Mouse (Mus musculus): ENCODE measurements around the gene Axdnd1.
A peak's percentile ranks its signal among the peaks of the same experiment; 100 is the strongest.

Gene Axdnd1

DNA sequence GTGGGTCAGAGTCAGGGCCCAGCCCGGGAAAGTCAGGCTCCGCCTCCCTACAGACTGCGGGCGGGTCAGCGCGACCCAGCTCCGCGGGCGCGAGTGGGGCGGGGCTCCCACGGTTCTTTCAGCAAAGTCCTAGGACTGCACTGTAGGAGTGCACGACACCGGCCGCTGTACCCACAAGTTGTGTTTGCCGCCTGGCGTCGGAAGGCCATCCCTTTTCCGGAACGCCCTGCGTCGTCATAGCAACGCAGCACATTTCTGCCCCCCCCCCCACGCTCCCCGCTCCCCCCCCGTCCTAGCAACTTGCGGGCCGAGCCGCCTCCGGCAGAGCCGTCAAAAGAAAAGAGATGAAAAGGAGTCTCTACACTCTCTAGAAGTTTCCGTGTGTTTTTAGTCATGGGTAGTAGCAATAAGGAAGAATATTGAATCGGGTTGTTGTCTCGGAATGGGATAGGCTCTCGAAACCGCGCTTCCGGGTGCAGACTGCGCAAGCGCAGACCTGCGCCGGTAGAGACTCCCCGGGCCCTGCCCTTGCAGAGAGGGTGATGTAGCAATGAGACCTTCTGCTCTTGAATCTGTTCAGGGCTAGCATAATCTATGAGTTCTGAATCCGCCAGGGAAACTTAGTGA, at the start of gene Axdnd1:
Axdnd1 (minus strand) TSS at position 489 of the 627 bp plus-strand sequence.
- peak; percentile 80 to 87 for DNase-seq

DNA sequence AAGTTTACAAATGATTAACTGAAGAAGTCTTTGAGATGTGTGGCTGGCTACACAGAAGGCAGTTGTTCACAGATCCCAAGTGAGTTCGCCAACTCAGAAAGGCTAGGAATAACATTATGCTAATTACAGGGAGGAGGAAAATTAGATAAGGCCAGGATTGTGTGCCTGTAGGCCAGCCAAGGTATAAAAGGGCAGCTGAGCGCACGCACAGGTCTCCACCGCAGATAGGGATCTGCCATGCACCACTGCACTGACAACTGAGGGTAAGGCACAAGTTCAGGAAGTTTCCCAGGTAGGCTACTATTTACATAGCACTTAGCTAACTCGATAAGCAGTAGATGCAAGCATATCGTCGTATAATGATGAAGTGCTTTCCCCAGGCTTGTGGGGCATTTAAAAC, 49.6 kb upstream of the Axdnd1 start:
- no peak for DNase-seq

DNA sequence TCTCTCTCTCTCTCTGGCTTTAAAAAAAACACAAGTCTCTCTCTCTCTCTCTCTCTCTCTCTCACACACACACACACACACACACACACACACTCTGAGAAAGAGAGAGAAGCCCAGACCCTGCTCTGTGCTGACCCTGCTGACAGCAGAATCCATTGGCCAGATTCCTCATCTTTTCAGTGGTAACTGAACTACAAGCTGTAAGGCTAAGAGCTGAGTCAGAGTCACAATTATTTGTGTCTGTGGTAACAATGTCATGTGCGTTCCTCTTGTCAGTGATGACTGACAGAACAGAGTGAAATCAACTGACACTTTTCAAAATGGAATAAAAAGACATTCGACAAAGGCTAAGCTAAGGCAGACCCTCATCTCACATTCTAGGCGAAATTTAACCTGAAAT, 47.6 kb upstream of the Axdnd1 start:
- DNase-seq = no peak

DNA sequence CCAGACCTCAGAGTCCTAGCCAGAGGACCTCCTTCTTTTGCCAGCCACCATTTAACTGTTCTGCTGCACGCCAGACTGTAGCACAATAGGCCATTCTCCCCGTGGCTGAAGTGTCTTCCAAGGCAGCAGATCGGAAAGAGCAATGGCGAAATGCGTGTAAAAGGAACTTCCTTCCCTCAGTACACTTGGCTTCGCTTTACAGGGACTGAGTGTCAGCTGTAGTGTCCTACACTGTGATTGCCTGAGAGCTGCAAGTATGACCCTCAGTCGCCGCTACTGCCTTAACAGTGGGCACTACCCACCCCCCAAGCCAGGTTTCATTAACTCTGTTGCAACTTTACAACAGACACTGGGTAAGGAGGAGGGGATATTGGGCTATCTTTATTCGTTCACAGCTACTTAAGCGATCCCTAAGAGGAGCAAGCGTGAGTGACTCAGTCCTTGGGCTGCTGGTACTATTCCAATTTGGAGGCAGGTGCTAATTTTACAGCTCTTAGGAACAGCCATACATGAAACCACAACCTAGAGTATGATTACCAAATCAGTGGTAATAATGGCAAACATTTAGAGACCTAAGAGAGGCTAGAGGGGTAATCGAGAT, 46.8 kb upstream of the Axdnd1 start:
- DNase-seq = no peak

DNA sequence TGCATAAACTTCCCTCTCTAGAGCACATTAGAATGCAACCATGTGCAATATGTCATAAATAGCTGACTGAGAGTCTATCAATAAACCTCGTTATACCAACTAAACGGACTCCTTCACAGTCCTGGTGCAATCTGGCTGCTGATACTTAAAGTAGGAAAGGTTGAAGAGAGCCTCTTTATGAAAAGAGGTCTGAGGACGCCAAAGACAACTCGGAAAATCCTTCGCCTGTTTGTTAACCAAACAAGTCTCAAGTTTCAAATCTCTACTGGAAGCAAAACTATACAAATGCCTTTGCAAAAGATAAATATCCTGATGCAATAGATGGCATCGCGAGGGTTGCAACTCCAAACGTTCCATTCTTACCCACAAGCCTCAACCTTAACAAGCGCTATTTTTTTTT, 44.0 kb upstream of the Axdnd1 start:
- no peak for DNase-seq

DNA sequence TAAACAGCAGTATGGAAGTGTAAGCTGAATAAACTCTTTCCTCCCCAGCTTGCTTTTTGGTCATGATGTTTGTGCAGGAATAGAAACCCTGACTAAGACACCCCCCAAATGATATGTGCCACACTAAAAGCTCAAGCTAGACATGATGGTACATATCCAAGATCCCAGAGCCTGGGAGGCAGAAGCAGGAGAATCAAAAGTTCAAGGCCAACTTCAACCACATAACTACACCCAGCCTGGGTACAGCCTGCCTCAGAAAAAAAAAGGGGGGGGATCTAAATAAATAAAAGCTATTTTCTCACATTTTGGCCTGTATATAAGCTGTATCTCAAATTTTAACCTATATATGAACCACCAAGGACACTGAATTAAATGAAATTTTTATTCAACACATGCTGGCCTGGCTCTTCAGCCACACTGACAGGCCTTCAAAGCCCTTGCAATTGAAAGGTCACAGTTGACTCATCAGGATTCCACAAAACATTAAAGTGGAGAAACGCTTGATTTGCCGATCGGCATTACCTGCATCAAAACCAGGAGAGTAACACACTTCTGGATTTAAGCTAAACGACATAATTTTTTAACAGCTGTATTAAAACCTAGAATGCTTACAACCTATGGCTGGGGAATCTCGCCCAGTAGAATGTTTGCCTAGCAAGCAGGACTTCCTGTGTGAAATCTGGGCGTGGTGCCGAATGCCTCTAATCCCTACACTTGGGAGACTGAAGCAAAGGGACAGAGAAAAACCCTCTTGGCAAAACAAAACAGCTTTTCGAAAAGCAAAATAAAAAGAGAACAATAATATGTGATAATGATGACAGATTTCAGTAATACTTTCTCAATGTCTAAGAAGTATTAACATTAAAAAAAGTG, 43.3 kb upstream of the Axdnd1 start:
- no peak for DNase-seq

DNA sequence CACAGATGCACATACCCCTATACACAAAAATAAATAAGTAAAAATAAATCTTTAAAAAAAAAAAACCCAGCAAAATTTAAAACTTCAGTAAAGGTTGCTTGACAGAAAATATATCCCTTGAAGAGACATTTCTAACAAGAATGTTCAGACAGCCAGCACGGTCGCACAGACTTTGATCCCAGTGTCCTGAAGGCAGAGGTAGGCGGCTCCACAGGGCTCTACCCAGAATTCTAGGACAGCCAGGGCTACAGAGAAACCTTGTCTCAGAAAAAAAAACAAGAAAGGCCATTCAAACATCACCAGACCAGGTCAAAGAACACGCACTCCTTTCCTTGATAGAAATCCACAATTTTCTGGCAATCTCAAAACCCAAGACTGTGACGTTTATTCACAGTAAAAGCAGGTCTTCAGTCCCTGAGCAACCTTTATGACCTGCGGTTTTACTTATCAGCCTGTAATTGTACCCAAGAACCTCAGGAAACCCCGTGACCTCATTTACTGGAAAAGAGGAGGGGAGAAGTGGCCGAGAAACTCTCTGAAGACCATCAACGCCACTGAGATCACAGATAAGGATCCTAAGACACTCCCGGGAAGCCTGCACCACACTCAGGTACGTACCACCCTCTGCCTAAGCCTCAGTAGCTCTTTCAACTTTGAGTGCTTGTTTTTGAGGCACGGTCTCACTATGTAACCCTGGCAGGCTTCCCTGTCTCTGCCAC, 41.5 kb upstream of the Axdnd1 start:
- DNase-seq = no peak

DNA sequence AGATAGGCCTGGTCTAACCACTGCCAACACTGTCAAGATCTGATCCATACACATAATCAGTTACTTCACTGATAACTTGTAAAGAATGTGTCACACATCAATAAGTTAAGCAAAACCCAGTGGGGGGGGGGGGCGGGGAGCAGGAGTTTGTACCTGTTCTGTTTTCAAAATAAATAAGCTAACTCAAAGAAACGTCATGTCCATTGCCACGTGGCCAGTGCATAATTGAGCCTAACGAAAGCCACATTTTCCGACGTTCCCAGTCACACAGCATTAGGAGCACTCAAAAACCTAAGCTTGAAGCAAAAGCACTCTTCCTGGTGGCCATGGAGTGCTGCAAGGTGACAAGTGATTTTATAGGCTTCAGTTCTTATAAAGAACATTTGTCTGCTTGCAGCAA, 40.1 kb upstream of the Axdnd1 start:
- DNase-seq = no peak

DNA sequence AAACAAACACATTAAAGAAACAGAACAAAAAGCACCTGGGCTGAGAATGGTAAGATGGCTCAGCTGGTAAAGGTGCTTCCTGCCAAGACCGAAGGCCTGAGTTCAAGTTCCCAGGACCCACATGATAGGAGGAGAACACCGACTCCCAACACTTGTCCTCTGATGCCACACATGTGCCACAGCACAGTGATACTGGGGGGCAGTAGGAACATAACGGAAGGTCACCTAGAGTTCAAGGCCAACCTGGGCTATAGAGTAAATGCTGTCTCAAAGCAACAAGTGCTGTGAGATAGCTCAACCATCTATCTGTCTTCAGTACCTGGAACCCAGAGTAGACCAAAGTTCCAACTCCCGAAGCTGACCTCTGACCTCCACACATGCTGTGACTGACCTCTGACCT, 39.3 kb upstream of the Axdnd1 start:
- DNase-seq = no peak

DNA sequence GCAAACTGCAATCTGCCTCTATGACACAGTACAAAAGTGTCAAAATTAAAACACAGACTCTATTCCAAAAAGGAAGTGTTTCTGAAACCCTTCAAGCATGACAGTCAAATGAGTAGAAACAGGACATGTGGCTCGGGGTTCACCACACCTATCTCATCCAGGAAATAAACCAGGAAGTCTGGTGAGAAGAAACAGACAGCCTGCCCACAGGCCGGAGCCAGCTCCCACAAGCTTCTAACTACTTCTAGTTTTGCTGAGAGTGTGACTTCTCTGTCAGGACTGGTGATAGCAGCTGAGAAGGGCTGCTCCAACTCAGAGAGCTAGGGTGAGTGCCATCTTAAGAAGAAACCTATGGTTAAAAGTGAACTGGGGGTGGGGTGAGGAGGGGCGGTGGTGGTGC, 38.7 kb upstream of the Axdnd1 start:
- DNase-seq = no peak

DNA sequence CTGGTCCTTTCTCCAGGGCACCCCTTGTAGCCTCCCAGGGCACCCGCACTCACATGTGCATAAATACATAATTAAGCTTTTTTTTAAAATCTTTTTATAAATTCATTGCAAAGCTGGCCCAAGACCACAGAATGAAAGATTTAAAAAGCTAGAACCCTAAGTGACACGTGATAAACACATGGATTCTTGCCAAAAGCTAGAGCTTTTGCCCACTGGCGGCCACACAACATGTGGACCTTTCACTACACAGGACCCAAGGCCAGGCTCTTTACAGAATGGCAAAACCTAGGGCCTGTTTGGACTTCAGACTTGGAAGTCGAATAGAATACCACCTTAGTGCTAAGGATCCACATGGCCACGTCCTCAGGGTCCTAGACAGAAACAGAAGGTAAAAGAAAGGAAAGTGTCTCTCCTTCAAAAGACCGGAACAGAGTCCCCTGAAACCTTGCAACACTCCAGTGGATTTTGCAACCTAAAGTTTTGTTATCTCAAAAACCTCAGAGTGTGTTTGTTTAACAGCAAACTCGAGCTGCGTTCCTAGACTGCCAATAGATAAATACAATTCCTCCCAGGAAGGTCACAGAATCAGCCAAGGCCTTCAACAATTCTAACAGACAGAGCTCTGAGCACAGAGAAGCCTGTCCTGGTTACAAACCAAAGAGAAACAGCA, 37.6 kb upstream of the Axdnd1 start:
- no peak for DNase-seq

DNA sequence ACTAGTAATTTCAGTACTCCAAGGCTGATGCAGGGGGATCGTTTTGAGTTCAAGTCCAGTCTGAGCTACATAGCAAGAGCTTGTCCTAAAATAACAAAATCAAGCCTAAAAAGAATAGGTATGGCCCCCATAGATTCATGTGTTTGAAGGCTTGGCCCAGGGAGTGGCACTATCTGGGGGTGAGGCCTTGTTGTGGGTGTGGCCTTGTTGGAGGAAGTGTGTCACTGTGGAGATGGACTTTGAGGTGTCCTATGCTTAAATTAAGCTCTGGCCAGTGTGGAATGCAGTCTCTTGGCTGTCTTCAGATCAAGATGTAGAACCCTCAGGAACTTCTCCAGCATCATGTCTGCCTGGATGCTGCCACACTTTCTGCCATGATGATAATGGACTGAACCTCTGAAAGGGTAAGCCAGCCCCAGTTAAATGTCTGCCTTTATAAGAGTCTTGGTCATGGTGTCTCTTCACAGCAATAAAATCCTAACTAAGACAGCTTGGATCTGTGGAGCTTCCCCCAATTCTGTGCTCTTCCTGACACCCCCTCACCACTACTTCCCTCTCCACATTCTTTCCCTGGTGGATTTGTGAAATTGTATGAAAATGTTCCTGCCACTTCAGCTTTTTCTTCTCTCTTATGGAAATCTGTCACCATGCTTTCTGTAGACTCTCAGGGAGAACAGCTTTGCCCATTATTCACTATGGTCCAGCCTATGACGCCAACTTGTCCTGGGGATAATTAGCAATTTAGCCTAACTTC, 34.2 kb upstream of the Axdnd1 start:
- DNase-seq = no peak

DNA sequence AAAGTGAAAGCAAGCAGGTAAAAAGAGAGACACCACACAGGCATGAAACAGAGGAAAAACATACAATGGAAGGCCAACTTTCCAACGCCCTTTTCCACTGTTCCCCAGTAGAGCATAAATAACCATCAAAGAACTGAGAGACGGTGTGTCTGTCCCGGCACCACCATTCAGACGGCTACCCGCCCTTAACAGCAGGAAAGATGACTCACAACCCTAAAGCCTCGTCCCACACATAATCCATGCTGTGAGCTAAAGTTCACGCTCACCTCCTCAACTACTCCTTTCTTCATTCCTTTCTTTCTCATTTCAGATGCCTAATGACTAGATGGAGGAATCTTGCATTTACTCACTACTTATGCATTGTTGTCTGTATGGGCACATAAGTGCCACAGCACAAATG, 33.4 kb upstream of the Axdnd1 start:
- no peak for DNase-seq

DNA sequence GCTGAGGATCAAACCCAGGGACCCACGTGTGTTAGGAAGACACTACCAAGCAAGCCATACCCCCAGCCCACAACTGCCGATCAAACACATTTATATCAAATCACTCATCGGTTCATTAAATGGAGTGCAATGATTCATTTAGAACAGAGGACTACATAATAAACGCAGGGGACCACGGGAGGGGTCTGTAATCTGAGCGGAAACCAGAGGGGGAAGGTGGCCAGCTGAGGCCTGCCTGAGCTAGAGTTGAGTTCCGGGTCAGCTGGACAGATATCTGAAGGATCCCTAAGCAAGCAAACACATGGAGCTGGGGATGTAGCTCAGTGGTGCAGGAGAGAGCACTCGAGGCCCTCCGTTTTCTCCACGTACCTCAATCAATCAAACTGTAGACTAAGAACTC, 32.9 kb upstream of the Axdnd1 start:
- DNase-seq = no peak

DNA sequence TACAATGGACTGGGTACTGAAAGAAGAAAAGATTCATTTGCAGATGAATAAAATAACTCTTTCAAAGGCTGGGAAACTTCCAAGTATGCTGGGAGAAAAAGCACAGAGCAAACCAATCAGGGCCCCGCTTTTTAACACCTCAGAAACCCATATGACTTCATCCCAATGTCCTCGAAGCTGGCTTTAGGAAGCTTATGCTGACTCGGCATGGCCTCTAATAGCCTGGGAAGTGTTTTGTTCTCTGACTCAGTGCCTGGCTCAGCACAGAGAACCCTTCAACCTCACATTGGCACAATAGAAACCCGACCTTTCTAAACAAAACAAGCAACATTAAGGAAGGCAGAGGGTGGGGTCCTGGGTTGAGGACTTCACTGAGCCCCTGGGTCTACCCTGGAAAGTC, 29.5 kb upstream of the Axdnd1 start:
- no peak for DNase-seq

DNA sequence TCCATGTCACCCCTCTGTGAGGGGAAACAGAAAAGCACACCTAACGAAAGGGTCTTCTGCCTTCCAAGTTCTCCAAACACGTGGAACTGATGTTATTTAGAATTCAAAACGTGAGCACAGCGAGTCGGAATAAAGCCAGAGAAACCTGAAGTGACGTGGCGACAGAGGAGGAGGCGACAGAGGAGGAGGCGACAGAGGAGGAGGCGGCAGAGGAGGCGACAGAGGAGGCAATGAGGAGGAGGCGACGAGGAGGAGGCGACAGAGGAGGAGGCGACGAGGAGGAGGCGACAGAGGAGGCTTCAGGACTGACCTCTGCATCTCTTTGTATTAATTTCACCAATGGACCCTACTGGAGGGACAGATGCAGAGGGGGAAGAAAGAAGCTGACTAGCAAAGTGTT, 28.7 kb upstream of the Axdnd1 start:
- no peak for DNase-seq

DNA sequence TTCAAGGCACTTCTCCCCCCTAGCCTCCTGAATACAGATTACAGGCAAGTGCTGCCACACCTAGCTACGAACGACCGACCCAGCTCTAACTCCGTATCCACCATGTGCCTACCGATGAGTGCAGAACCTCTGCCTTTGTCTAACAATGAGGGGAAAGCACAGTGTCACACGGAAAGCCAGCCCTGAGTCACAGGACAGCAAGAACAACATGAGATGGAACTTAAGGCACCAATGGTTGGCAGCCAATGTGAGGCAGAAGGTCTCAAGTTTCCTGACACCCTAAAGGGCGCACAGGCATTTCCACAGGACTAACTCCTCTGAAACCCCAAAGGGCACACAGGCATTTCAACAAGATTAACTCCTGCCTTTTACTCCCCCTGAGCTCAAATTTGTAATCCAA, 28.1 kb upstream of the Axdnd1 start:
- no peak for DNase-seq

DNA sequence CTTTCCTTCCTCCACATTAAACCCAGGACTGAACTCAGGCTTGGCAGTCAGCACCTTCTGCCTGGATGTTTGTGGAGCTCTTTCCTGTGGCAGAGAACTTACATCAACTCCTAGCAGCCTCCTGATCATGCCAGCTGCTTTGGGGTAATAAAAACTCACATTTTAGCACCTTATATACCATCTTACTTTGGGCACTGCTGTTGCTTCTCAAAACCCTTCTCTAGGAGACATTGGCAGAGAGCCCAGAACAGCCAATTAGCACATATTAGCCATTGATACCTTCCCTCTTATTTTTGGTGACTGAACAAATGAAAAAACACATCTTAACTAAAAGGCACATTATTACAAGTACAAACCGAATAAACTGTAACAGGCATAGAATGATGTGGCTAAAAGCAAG, 24.1 kb upstream of the Axdnd1 start:
- no peak for DNase-seq

DNA sequence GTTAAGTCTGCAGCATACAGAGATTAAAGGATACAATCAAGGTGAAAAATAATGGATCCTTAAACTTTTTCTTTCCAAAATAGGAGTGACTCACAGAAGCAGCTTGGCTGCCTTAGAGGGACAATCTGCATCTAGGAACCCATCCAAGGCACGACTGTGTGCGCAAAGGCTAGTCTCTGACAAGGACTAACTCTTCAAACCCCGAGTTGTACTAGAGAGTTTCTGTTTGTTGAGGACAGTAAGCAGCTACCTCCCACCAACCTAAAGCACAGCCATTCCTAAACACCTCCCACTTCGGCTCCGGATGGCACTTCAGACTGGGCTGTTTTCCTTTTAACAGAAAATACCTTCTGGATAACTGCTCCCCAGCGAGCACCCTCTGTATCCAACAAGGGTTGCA, 21.8 kb upstream of the Axdnd1 start:
- DNase-seq = no peak

DNA sequence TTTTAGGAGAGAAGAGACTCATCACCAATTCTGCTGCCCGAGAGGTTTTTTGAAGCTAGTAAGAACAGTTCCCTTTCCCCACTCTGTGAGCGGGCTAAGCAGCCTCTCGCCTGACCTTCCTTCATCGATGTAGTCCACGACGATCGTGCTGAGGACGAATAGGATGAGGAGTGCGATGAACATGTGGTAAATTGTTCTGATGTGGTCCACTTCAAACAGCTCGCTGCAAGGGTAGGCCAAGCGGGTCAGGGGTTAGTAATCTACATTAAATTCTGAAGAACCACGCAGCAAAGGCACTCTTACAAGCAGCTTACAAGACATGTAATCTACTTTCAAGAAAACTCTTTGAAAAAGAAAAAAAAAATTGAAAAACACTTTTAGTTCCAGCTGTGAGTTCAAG, 21.3 kb upstream of the Axdnd1 start:
- no peak for DNase-seq

DNA sequence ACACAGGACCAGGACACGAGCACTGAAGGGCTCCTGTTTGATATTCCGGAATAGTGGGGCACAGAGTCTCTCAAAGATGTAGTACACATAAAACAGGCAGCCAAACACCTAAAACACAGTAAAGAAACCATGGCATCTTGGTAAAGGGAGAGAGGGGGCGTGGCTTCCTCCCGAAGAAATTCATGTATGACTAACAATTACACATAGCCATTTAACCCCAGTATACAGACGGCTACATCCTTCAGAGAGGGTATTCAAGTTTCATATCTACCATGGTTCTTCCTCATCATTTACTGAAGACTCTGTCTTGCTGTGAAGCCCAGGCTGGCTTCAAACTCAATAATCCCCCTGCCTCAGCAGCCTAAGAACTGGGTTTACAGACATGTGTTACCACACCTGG, 16.8 kb upstream of the Axdnd1 start:
- DNase-seq = no peak

DNA sequence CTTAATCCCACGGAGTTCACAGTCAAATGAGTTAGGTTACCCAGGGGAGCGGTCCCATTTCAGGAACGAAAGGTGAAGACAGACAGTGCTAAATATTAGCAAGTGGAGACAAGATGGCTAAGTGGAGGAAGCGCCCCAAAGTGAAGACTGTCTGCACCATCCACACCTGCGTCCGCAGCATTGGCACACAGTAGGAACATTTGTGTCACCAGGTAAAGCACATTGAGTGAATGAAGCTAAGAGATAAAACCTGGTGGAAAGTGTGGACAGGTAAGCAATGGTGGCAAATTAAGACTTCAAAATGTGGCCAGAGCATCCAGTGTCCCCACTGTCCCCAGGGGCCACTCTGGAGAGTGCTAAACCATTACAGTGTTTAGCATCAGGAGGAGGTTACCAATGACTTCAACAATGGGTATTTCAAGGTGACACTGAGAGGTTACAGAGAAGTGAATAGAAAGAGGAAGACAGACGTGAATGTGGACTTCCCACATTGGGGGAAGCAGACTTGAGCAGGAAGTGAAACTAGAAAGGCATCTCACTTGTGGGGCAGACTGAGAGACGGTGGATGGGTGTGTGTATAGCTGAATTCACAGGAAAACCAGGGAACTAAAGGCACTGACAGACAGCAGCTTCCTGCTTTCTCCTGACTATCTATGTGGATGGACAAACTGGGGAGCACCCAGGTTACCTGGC, 16.2 kb upstream of the Axdnd1 start:
- DNase-seq = no peak

Measured in cerebellum, postnatal 36 days (tissue).